Mouse (Mus musculus): ENCODE data around the gene Aadacl2.

Aadacl2 gene

DNA sequence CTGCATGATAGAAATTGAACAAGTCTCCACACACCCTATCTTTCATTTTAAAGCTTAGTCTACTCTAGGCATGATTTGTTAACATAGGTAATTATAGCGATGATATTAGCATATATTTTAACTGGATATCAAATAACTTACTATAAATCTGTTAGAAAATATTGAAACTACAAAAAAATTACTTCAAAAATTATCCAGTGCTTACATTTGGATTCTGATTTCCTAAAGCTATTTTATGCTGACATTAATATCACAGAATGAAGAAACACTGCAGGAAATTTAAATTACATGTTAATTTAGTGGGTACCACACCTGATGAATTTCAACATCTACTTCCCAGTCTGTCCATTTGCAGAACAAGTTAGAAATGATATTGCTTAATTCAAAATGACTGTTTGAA is at the start of gene Aadacl2:
TSS of gene Aadacl2 (plus strand) at position 301 of the 400 bp plus-strand sequence.
- no peak for DNase-seq

DNA sequence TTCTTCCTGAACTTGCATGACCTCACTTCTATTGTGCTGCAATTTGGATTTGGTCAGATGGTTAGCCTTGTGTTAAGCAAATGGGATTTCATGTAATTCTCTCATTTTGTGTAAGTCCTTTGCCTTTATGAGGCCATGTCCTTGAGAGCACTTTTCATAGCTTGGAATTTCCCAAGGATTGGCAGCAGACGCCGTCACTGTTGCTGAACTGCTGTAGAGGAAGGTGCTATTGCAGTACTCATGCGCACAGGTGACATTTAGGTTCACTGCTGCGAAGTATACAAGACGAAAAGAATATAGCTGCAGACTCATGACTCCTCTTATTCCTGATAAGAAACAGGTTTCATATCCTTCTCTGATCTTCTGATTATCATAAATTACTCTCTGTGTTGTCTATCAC is 35.7 kb upstream of the Aadacl2 start:
- no peak for DNase-seq

DNA sequence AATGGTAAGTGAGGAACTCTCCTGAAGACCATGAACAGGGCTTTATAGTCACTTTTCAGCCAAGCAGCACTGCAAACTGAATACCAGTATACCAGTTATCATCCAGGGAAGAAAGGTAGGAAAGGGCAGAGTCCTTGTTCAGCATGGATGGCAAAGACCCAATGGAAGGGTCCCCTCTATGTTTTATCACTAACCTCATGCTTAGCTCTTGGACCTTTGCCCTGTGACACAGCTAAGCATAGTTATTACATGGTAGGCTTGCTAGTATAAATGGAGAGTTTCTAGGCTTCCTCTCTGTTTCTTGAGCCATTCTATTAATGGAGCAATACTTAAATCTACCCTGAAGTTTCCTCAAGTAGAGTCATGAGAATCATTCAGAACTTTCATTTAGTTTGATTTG is 32.0 kb upstream of the Aadacl2 start:
- DNase-seq = no peak

DNA sequence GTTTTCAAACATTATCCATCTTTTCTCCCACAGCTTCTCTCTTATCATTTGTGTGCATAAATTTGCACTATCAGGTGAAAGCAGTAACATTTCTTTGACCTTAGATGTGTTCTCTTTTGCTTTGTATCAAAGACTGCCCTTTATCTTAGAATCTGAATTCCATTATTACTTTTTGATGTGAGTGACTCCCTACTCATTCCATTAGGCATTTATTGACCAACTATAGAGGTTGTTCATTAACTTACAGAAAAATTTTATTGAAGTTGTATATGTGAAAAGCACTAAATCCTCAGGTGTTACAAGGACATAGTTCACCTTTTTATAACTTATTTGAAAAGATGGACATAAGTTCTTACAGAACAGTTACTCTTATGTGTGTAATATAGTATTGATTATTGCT is 2.9 kb upstream of the Aadacl2 start:
- no peak for DNase-seq

DNA sequence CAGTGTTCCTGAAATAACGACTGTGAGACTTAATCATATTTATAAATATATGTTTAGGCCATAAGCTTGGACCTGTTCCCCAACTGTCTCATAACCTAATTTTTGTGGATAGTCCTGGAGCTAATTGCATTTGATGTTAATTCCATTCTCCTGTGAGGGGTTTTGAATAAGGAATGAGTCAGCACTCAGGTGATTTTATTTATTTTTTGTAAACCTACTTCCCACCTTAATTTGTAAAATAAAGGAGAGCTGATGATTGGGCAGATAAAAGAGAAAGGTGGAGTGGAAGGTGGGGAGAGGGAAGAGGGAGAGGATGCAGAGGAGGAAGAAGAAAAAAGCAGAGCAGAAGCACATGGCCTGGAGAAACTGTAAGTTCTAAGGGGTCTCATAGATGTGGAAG is 18.9 kb downstream of the Aadacl2 start, which contains the start of gene Aadac:
TSS of gene Aadac (plus strand) at position 301 of the 400 bp plus-strand sequence.
- DNase-seq = no peak

DNA sequence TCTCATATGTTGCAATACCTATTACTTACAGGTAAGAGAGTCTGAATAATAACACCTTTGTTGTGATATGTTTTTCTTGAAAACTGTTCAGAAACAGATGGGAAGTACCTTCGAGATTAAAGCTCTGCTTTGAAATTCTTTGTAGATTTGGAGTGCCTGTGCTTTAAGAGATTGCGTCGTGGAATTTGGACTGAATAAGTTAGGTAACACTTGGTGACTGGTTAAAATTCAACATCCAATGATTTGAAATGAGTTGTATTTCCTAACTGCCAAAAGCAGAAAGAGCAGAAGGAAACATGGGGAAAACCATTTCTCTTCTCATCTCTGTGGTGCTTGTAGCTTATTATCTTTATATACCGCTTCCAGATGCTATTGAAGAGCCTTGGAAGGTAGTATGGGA is 25.0 kb downstream of the Aadacl2 start:
- no peak for DNase-seq

DNA sequence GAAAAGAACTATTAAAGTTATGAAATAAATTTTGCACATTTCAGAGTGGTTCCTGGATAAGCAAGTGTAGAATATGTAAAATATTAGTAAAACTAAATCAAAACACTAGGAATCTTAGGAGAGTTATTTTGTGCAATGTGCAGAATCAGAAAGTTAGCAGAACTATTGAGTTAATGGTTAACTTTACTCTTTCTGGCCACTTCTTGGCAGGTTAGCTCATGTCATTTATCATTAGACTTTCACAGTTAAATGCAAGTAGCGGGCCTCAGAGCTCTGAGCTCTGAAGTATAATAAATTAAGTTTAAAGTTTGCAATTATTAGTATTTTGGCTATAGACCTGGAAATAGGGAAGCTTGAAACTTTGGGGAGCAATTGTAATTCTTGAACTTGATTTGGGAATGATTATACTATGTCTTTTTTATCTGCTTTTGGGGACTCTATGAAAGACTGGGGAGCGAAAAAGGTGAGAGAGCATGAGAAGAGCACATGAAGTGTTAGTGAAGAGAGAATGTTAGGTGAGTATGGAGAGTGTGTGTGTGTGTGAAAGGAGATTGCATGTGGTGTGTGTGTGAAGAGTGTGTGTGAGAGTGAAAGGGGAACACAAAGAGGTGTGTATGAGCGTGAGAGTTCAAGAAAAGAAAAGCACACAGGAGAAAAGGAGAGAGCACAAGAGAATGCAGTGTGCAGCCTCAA is 39.8 kb downstream of the Aadacl2 start:
- DNase-seq = no peak

DNA sequence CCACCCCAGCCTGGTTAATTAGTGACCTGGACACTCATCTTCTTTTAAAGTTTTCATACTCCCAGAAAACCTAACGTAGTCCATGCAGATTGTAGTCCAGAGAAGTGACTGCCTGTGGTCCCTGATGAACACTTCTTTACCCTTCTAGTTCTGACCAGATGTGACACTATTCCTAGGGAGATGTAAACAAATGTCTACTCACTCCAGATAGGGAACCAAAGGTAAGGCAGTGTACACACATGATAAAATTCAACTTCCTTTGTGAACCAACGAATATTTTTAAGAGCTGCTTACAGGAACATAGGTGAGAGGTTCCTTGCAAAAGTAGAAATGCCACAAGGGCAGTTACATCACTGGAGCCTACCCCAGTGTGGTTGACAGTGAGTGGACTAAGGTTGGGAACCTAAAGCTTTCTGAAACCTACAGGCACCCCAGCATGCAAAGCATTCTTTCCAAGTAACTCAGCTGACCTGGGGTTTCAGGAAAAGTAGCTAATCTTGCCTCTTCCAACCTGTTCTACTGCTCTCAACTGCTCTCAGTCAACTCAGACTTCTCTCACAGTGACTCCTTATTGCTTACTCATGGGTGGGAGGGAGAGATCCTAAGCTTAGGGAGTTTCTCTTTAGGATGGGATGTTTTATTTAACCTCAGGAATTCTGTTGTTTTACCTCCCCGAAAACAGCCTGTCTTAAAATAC is 46.8 kb downstream of the Aadacl2 start:
- no peak for DNase-seq

DNA sequence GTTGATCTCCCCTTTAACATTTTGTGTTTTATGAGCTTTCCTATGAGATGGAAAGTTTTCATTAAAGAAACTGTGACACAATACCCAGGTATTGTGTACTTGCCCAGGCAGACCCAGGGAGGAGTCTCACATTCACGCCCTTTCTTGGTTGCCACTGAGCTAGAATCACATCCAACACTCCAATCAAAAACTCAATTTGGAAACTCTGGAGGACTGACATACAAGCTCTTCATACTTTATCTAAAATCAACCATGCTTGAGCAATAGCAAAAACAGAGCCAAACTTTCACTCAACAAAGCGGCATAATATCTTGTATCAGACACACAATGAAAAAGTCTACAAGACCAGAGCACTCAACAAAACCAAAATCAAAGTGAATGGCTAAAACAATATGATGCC is 47.4 kb downstream of the Aadacl2 start:
- DNase-seq = no peak

DNA sequence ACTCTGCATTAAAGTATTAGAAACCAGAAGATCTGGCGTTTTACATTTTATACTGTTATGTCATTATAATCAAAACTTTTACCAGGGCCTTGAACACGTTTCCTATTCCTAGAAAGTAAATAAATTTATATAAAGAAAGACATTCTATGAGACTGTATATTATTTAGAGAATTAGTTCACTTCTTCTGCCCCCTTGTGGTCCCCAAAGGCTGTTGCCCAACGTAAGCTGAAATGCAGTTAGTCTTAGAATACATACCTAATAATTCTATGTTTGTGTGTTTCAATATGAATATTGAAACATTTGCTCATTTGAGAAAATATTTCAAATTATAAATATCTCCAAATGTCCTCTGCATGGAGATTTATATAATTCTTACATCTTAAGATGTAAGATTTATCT is 49.9 kb downstream of the Aadacl2 start:
- no peak for DNase-seq

DNA sequence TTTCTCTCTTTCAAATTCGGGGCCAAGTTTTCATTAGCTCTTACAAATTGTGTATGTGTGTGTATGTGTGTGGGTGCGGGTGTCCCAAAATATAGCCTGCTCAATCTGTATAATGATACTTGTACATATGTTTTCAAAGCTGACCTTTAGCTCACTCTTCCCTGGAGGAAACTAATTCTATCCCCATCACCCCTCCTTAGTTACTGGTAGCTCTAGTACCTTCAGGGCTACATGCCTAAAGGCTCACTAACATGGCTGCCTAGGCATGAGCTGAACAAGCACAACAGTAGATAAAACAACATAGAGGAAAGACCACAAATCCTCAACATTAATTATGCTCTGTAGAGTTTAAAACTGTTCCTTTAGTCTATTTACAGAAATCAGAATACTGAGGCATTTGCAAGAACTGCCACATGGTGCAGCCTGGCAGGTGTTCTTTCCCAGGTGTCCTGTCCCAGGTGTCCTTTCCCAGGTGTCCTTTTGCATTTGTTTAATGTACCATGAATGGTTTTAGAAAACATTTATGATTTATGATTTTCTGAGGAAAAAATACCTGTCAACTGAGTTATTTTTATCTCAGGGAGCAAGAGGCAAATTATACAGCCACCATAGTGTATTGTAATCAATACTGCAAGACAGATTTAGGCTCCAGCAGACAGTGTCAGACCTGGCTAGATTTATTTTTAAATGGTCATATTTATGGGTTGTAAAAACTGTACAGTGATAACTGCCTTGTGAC is 50.7 kb downstream of the Aadacl2 start:
- no peak for DNase-seq

DNA sequence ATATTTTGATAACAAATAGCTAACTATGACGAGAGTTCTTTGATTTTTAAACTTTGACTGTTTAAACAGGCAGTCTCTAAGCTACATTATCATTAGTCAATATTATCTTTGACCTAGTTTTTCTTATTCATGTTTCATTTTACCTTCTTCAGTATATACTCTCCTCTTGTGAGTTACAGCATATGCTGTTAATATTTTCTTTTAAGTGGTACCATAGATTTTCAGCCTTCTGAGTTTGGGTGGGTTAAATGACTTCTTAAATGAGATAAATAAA is 51.2 kb downstream of the Aadacl2 start:
- DNase-seq = no peak
